Mouse (Mus musculus): ENCODE results near the gene Abcc4. TPM values are rescaled to one million over a fixed set of nuclear protein-coding genes. Genes with fewer than 3 reads are reported as not detected.
A peak's percentile ranks its signal among the peaks of the same experiment; 100 is the strongest.

Gene Abcc4
- polyA plus RNA-seq (2012; rRNA removed): 25.8 and 34.0 TPM in 2 replicates

DNA sequence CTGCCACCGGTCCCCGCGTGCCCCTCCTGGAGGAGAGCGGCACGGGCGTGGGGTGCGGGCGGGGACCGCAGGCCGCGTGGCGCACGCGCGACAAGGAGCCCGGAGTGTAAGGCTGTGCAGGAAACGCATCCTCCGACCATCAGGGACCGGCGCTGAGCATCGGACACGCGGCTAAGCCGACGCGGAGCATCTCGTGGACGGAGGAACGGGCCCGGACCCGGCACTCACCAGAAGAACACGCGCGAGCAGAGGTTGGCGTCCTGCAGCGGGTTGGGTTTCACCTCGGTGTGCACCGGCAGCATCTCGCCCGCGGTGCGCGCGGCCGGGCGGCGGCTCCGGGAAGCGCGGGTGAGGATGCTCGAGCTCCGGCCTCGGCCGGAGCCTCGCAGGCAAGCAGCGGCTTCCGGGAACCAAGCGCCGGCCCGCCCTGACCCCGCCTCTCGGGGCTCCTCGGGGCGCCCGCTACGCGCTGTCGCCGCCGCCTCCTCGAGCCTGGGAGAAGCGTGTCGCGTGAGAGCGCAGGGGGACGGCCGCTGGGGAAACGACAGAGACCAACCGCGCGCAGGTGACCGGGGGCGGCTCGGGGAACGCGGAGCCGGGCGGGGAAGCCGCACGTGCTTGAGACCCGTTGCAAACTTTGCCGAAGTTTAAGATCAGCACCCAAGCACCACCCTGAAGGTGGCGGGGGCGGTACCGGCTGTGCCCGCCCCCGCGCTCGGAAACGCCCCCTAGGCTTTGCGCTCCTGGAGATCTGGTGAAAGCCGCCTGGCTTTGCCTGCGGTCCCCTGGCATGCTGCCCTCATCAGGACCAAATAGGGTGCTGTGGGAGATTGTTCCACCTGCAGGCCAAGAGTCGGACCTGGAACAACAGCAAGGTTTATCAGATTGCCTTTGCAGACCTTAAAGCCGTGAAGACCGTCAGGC is at the start of gene Abcc4:
Gene Abcc4 (minus strand): TSS at position 412 of the 924 bp plus-strand sequence.
- peak; percentile 83 for DNase-seq (ENCODE audit: low spot score)

DNA sequence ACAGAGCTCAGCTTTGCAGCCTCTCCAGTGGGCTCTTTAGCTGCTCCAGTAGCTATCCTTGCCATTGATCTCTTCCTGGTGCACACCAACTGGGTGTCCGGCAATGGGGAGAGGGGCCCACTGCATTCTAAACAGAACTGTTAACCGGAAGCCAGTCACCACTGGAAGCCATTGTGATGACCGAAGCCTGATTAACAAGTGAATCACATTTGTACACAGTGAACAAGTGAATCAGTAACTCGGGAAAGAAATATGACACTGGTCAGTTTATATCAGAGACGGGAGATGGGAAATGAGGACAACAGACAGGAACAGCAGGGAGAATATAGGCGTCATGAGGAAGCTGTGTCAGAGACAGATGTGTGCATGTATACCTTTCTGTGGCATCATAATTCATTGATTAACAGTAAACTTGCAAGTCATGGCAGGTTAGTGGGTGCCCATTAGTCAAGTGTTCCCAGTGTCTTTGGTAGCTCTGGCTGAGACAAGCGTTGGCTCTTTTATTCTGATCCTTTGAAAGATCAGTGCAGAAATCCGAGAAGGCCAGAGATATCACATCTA is 45.3 kb upstream of the Abcc4 start:
- DNase-seq (ENCODE audit: low spot score): no peak

DNA sequence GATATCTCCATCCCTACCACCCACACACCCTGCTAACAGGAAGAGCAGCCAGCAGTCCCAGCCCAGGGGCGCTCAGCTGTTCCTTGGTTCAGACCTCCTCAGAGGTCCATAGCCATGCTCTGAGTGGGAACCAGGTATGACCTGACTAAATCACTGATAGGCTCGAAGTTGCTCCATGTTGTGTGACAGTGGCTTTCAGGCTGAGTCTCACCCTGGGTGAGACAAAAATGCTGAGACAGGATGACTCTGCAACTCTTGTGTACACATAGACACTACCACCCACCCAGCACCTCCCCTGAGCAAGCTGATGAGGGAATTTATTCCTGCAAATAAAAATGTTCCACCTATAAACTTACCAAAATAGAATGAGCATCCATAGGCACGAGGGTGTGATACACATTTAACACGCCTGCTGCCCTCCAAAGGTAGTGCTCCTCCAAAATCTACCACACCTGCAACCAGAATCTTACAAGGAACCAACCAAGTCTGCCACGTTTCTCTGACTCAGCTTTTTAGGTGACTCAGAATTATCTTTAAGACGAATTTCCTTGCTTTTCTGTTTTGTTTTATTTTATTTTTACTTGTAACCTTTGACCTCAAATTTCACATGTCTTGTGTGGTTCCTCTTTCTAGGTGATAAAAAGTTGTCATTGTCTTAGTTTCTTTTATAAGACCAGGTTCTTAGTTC is 44.6 kb upstream of the Abcc4 start:
- DNase-seq (ENCODE audit: low spot score): no peak

DNA sequence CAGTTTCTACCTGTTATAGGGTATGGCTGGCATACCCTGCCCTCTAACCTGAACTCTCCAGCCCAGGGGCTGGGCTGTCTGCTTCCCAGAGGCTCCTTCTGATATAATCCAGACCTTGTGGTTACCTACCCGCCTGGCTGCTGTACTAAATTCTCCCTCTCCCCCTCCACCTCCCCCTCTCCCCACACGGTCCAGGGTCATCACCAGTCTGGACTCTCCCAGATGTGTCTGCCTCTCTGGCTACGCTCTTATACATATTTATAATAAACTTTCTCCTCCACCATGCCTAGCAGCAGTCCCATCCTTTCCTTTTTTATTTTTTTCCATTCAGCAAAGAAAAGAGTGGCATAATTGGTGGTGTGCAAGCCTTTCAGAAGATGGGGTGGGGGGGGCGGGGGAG is 43.7 kb upstream of the Abcc4 start:
- DNase-seq (ENCODE audit: low spot score): no peak

DNA sequence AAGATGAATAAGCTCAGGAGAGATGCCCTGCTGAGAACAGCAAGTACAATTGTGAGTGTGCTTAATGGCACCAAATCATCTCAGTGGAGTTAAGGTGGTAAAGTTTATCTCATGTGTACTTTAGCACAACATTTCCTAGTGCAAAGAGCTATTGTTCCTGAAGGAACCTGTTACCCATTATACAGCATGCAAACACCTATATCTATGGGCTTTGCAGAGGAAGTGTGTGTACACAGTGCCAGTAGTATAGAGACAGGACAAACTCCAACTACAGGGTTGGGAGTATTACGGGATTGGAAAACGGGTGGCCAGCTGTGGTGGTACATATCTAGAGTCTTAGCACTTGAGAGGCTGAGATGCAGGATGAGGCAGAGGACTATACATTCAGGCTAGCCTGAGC is 43.0 kb upstream of the Abcc4 start:
- DNase-seq (ENCODE audit: low spot score): no peak

DNA sequence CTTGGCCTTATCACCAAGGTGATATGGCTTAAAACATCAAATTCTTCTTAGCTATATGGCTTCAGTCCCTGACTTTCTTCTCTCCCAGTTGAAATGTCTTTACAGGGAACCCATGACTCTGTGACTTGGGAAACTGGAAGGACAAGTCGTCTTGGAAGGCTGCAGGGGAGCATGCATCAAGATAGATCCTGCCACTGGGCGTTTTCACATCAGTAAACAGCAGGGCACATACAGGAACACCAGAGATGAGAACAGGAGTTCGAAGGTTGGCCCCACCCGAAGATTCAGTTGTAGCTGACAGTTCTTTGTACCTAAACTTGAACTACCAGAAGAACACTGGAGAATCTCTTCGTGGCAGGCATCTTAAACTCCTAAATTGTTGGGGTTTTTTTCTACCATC is 36.8 kb upstream of the Abcc4 start:
- no peak for DNase-seq (ENCODE audit: low spot score)

DNA sequence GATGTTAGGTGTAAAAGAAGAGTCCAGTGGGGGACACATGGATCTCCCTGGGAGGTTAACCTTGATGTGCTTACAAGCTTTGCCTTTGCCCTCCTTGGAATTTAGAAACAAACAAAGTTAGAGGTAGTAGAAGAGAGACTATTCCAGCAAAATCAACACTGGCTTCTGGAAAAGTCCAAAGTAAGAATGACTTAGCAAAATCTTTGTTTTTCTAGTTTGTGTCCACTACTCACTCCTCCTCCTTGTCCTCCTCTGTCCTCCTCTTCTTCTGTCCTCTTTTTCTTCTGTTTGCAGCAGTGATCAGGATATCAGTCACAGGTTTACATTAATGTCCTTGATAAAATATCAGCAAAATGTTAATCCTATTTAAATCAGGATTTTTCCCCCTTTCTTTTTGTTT is 35.8 kb upstream of the Abcc4 start:
- DNase-seq (ENCODE audit: low spot score): no peak

DNA sequence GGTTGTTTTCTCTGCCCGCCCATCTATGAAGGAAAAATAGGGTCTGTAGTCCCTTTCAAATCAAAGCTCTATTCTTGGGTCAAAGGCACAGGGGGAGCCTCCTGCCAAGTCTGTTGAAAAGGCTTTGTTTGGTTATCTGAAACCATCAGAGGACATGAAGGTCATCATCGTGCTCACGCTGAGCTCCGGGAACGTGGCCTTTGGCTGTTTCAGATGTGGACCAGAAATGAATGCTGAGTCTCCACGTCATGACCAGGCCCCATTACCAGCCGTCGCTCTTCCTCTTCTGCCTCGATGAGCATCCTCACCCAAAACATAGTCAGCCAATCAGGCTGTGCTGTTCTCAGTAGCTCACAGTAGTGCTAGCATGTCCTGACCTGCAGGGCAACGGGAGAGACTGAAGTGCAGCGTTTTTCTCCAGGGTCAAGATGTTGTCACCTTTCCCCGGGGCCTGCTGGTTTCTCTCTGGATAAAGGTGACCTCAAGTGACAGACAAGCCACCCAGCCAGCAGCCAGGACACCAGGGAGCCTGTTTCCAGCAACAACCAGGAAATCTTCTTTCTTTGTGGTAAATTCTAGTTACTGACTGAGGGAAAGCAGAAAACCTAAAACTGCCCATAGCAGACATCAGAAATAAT is 31.4 kb upstream of the Abcc4 start:
- DNase-seq (ENCODE audit: low spot score): no peak

DNA sequence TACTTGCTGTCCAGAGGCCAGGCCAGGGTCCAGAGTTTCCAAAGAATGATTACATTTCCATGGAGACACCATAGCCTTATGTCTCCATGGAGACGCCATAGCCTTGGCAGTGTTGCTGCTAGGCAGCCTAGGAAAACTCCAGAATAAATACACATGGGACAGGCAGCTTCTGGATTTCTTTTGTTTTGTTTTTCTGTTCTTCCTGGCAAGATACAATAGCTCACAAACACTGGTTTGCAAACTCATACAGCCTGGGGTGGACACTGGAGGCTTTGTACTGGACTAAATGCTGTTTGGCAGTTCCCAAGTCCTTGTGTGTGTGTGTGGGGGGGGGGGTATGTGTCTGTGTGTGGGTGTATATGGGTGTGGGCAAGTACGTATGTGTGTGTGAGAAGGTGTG is 29.1 kb upstream of the Abcc4 start:
- DNase-seq (ENCODE audit: low spot score): no peak

DNA sequence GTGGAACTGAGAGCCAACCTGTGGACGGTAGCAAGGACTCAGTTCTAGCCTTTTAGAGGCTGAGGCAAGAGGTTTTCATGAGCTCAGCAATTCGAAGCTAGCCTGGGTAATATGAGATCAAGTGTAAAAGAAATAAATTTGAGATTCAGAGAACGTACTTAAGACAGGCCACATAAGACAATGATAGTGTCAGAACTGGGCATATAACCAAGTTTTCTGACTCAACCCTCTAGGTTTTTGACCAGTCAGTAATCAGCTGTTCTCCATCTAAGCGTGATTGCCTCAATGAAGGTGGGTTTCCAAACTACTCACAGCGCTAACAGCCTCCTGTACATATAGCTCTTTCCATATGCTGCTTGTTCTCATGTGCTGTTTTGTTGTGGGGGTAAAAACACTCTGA is 27.1 kb upstream of the Abcc4 start:
- DNase-seq (ENCODE audit: low spot score): no peak

DNA sequence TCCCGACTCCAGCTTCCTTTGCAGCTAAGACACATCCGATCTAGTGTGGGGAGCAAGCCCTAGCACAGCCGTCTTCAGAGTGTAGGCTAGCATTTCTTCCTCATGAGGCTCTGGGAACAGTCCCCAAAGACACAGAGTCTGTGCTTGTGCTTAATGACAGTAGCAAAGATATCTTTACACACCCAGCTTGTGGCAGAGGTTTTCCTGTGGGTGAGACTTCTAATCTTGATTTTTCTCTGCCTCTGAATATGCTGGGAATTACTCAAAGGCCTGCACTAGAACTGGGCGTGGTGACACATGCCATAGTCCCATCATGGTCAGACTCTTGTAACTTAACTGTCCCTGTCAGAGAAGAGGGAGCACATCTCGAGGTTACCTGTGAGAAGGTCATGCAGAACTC is 24.6 kb upstream of the Abcc4 start:
- DNase-seq (ENCODE audit: low spot score): no peak

DNA sequence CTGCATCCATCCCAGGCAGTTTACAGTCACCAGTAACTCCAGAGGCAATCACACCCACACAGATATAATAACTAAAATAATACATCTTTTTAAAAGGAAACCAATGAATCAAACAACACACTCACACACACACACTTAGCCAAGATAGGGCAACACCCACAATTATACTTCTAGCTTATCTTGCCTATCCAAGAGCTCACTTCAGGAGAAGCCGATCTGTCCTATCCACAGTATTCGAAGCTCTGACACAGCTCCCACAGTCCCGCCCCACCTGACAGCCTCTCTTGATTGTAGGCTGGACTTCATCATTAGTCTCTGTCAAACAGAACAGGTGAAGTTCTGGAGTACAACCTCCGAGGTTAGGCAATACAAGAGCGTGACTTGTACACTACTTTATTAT is 19.4 kb upstream of the Abcc4 start:
- no peak for DNase-seq (ENCODE audit: low spot score)

DNA sequence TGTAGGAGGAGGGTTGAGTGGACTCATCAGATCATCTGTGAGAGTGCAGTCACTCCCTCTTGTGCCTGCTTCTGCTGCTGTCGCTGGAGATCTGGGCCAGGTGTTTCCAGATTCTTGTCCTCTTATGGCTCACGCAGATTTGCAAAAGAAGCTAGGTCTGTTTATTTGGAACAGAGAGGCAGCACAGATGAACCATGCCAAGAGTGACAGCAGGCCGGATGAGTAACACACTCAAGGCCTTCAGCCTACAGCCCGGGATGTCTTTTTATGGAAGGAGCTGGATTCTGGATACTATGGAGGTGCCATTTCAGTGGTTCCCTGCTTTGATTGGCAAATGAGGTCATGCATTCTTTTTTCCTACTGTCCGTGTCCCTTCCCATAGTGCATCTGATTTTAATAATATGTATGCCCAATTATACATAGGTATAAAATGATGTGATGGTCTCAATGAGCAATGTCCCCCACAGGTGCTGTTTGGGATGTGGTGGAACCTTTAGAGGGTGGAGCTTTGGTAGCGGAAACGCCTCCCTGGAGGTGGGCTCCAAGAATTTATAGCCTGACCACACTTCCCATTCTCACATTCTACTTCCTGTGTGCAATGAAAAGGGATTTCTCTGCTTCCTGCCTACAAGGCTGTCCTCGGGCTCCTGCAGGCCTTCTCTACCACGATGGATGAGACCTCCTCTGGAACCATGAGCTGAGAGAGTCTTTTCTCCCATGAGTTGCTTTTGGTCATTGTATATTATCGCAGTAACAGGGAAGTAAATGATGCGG is 18.1 kb upstream of the Abcc4 start:
- no peak for DNase-seq (ENCODE audit: low spot score)

DNA sequence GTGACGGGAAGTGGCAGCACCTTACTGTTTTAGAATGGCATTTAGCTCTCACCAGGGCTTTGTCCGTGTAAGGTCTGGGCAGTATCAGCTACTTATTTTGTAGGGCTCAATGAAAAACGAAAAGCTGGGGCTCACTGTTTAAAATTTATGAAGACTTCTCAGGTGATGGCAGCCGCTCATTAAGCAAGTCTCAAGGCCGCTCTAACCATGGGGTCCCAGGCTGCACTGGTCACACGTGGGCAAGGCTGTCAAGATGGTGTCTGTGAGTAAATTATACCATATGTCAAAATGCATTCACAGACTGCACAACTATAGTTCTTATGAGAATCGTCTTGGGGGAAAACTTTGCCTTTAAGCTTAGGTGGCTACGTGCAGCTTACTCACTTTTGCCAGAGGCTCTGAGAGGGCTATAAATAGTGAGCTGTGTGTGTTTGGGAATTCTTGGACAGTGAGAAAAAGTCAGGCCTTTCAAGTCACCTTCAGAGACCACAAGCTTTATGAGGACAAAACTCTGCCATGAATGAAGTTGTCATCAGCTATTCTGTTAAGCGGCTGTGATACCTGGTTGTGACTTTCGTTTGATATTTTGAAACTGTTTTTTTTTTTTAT is 13.7 kb upstream of the Abcc4 start:
- no peak for DNase-seq (ENCODE audit: low spot score)

DNA sequence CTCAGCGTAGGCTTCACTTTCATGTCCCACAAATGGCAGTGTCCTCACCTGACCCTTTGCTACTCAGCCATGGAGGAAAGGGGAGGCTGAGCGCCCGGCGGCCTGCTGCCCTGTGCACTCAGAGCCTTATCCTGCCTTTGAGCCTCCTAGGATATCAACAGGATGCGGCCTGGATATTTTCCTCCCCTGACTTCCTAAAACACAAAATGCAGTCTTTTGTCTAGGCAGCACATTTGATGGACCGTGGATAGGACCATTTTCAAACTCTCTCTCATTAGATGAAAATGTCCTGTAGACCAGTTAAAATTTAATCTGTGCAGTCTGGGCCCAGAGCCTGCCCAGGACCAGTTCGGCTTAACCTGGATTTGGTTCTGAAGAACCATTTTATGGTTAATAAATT is 12.6 kb upstream of the Abcc4 start:
- DNase-seq (ENCODE audit: low spot score): no peak

DNA sequence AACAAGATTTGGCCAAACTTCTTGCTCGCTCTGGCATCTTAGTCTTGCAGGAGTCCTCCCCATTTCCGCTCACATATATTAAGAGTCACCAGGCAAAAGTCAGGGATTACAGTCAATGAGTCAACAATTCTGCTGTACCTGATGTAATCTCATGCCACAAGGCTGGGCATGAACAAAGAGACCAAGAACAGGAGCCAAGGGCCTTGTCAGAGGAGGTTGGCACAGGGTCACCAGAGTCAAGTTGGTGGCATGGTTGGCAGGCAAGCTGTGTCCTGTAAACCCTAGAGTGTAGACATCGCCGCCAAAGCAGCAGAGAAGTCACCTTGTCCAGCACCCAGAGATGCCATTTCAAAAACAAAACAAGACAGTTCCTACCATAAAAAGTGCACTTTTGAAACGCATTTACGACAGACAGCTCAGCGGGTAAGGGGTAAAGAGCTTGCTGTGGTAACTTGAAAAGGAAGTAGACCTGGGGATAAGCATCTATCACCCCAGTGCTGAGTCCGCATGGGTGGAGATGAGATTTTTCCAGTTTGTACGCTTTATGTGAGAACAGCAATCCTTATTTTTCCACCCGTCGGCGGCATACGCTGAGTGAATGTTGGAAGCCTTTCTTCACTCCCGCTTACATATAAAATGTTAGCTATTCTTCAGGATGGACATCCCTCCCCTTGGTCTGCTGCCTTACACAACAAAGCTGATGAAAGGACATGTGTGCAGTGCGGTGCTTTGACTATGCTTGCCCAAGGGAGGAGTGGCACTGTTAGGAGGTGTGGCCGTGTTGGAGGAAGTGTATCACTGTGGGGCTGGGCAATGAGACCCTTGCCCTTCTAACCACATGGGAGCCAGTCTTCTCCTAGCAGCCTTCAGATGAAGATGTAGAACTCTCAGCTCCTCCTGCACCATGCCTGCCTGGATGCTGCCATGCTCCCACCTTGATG is 10.6 kb upstream of the Abcc4 start:
- DNase-seq (ENCODE audit: low spot score): no peak

DNA sequence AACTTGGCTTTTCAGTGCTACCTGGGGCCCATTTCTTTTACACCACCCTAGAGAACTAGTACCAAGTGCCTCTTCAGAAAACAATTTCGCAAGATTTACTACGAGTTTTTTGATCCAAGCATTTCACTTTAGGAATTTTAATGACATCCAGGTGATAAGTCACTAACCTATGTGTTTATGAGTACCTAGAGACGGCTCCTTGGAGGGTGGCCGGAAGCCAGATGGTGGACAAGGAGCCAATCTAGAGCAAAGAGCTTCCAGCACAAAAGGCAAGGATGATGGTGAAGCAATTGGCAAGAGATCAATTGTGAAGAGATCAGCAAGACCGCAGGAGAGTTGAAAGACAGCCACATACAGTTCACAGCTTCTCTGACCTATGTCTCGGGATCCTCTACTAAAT is 8.7 kb upstream of the Abcc4 start:
- DNase-seq (ENCODE audit: low spot score): no peak

DNA sequence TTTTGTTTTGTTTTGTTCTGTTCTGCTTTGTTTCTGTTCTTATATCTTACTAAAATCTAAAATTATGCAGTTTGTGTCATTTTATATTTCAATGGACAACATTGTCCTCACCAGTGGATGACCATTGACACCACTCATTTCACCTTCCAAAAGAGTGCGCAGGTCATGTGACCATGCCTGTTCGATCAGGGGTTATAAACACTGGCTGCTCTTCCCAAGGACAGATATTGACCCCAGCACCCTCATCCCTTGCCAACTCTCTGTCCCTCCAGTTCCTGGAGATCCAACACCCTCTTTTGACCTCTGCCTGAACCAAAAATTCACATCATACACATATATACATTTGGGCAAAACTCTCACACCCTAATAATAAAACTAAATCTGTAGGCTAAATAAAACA is 8.3 kb upstream of the Abcc4 start:
- no peak for DNase-seq (ENCODE audit: low spot score)

DNA sequence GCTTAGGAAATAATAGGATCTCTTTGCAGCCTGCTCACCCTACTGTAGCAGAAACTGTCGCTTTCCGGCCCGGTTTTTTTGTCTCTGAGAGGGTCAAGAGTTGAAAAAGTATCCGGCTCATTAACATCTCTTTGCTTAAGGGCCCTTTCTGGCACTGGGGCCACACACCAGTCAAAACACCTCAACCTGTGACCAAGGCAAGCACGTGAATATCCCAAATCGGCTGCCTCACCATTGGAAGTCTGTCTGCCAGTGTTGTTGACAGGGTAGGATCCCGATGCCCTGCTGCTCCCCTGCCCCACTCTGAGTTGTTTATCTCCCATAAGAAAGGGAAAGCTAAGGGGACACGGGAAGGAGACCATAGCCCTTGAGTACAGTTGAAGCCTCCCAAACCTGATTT is 7.8 kb upstream of the Abcc4 start:
- DNase-seq (ENCODE audit: low spot score): no peak

DNA sequence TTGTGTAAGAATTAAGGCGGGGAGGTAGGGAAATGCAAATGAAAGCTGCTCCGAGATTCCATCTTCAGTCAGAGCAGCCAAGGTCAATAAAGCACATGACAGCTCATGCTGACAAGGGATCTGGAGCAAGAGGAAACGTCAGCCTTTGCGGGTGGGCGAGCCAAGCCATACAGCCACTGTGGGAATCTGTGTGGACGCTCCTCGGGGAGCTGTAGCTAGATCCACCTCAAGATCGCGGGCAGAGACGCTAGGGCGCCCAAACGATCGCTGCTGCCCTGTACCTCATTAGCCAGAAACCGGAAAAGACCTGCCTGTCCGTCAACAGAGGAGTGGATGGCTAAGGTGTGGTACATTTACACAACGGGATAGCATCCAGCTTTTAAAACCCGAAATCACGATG is 7.4 kb upstream of the Abcc4 start:
- no peak for DNase-seq (ENCODE audit: low spot score)
